Mouse (Mus musculus): ENCODE results near the gene Adck1. TPM values are rescaled to one million over a fixed set of nuclear protein-coding genes. Genes with fewer than 3 reads are reported as not detected.

Adck1 gene
- total and polyA plus RNA-seq, 3 experiments, result 26.8 to 33.3 (median 29.4) TPM

GRCm38 (mm10) chr12:88473796-88474195, 113.4 kb downstream of the Adck1 start:
- no peaks in the 10 kb centered on the region for H3K79me2 ChIP-seq (replicated peaks; ENCODE audit: control insufficient read depth, extremely low read depth, insufficient read depth, poor library complexity, severe bottlenecking)
- no peak overlapping the region for H3K27ac ChIP-seq (ENCODE audit: insufficient read depth, low read depth)
- dilution Hi-C loops (cut with MboI; ENCODE audit: extremely low pct_ligation_motif_present, extremely low pct_unique_long_range_greater_than_20kb, low sequenced_read_pairs), result no loop called here
- no peaks in the 10 kb centered on the region for H3K27me3 ChIP-seq (replicated peaks)
- in situ Hi-C loops (cut with MboI; ENCODE audit: low pct_ligation_motif_present, low pct_unique_long_range_greater_than_20kb, low sequenced_read_pairs), result no loop called here
- no peak for DNase-seq (ENCODE audit: extremely low read depth)
- TF ChIP-seq USF1 (IDR thresholded peaks at IDR 0.05; ENCODE audit: low read depth, low read length), result no peak
- no peak for TF ChIP-seq CHD1 (IDR thresholded peaks at IDR 0.05; ENCODE audit: low read depth, low read length)
- TF ChIP-seq TCF12 (IDR thresholded peaks at IDR 0.05; ENCODE audit: low read depth, low read length), result no peak
- TF ChIP-seq UBTF (IDR thresholded peaks at IDR 0.05; ENCODE audit: low read depth, low read length), result no peak
- no peak for TF ChIP-seq JUN (IDR thresholded peaks at IDR 0.05; ENCODE audit: insufficient read depth, low read depth, low read length)
- no peak for TF ChIP-seq ZMIZ1 (IDR thresholded peaks at IDR 0.05; ENCODE audit: low read depth, low read length)
- no peak for TF ChIP-seq ZNF384 (IDR thresholded peaks at IDR 0.05; ENCODE audit: low read depth, low read length)
- TF ChIP-seq MAFK (IDR thresholded peaks at IDR 0.05; ENCODE audit: insufficient replicate concordance, low read length), result no peak
- TF ChIP-seq MAX (IDR thresholded peaks at IDR 0.05; ENCODE audit: low read length), result no peak
- TF ChIP-seq TBP (conservative IDR thresholded peaks at IDR 0.05; ENCODE audit: low read depth, low read length), result no peak
- H3K4me3 ChIP-seq (replicated peaks in 1 of 3; ENCODE audit: low read depth in 2 of 3, low read length in 2 of 3, poor library complexity in 1 of 3), result no peak overlapping the region
- no peak overlapping the region for H3K4me2 ChIP-seq (ENCODE audit: insufficient read depth, low read depth, poor library complexity, severe bottlenecking)
- H3K9me3 ChIP-seq (replicated peaks; ENCODE audit: low read length), result no peaks in the 10 kb centered on the region
- H3K4me1 ChIP-seq (ENCODE audit: control insufficient read depth in 1 of 2, insufficient read depth in 2 of 2), result peaks cover 3 to 18% of the 10 kb centered on the region in 2 experiments; a peak in 3 of 4 replicates
- H3K36me3 ChIP-seq (replicated peaks in 1 of 2; ENCODE audit: control insufficient read depth in 1 of 2, insufficient read depth in 1 of 2, low read length in 1 of 2), result no peaks in the 10 kb centered on the region
- H3K9ac ChIP-seq (ENCODE audit: insufficient read depth, low read depth), result no peak overlapping the region

DNA sequence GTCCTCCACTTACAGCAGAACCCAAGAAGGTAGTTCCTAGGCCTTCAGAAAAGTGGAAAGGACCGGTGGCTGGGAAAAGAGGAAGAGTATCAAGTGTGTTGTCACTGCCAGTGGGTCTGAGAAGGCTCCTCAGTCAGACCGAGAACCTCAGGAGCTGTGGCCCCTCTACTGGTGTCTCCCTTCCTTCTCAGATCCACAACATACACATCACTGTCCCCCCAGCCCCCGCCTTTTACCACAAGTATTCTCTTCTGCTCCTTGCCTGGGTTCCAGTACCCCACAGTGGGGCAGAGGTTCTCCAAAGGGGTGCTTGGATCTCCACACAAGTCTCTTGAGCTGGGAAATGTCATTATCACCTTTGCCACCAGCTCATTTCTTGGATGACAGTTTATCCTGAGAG, 115.5 kb downstream of the Adck1 start:
- H3K27me3 ChIP-seq (replicated peaks), result no peaks in the 10 kb centered on the region

GRCm38 (mm10) chr12:88476702-88477101, 116.3 kb downstream of the Adck1 start:
- H3K4me2 ChIP-seq (ENCODE audit: insufficient read depth, low read depth, poor library complexity, severe bottlenecking), result no peak overlapping the region
- dilution Hi-C loops (cut with MboI; ENCODE audit: extremely low pct_ligation_motif_present, extremely low pct_unique_long_range_greater_than_20kb, low sequenced_read_pairs) (no loop called here), in situ Hi-C loops (cut with MboI; ENCODE audit: low pct_ligation_motif_present, low pct_unique_long_range_greater_than_20kb, low sequenced_read_pairs) (no loop called here)
- H3K4me3 ChIP-seq (replicated peaks in 1 of 3; ENCODE audit: low read depth in 2 of 3, low read length in 2 of 3, poor library complexity in 1 of 3), result no peak overlapping the region
- no peaks in the 10 kb centered on the region for H3K27me3 ChIP-seq (replicated peaks)
- H3K27ac ChIP-seq (ENCODE audit: insufficient read depth, low read depth), result no peak overlapping the region
- peaks cover 5 to 13% of the 10 kb centered on the region in 2 experiments; a peak in 3 of 4 replicates for H3K4me1 ChIP-seq (ENCODE audit: control insufficient read depth in 1 of 2, insufficient read depth in 2 of 2)
- H3K36me3 ChIP-seq (replicated peaks in 1 of 2; ENCODE audit: control insufficient read depth in 1 of 2, insufficient read depth in 1 of 2, low read length in 1 of 2), result no peaks in the 10 kb centered on the region
- TF ChIP-seq ETS1 (conservative IDR thresholded peaks at IDR 0.05; ENCODE audit: low read depth, low read length), result no peak
- TF ChIP-seq USF1 (IDR thresholded peaks at IDR 0.05; ENCODE audit: low read depth, low read length), result no peak
- no peak for TF ChIP-seq MEF2A (IDR thresholded peaks at IDR 0.05; ENCODE audit: borderline replicate concordance, low read depth, low read length)
- no peak for TF ChIP-seq ZNF384 (IDR thresholded peaks at IDR 0.05; ENCODE audit: low read depth, low read length)
- TF ChIP-seq ELF1 (IDR thresholded peaks at IDR 0.05; ENCODE audit: low read depth, low read length), result no peak
- no peak overlapping the region for H3K9ac ChIP-seq (ENCODE audit: insufficient read depth, low read depth)
- no peaks in the 10 kb centered on the region for H3K79me2 ChIP-seq (replicated peaks; ENCODE audit: control insufficient read depth, extremely low read depth, insufficient read depth, poor library complexity, severe bottlenecking)
- no peak for DNase-seq (ENCODE audit: extremely low read depth)
- no peaks in the 10 kb centered on the region for H3K9me3 ChIP-seq (replicated peaks; ENCODE audit: low read length)

More for the DNA sequence above, 115.5 kb downstream of the Adck1 start:
- TF ChIP-seq USF2 (conservative IDR thresholded peaks at IDR 0.05; ENCODE audit: low read depth, low read length) (no peak), EP300 (IDR thresholded peaks at IDR 0.05; ENCODE audit: low read length) (no peak)
- H3K4me1 ChIP-seq (ENCODE audit: control insufficient read depth in 1 of 2, insufficient read depth in 2 of 2), result peaks cover 3 to 18% of the 10 kb centered on the region in 2 experiments; a peak in 3 of 4 replicates
- H3K9me3 ChIP-seq (replicated peaks; ENCODE audit: low read length), result no peaks in the 10 kb centered on the region
- no peak overlapping the region for H3K27ac ChIP-seq (ENCODE audit: insufficient read depth, low read depth)
- dilution Hi-C loops (cut with MboI; ENCODE audit: extremely low pct_ligation_motif_present, extremely low pct_unique_long_range_greater_than_20kb, low sequenced_read_pairs) (no loop called here), in situ Hi-C loops (cut with MboI; ENCODE audit: low pct_ligation_motif_present, low pct_unique_long_range_greater_than_20kb, low sequenced_read_pairs) (no loop called here)
- H3K4me3 ChIP-seq (replicated peaks in 1 of 3; ENCODE audit: low read depth in 2 of 3, low read length in 2 of 3, poor library complexity in 1 of 3), result no peak overlapping the region
- H3K79me2 ChIP-seq (replicated peaks; ENCODE audit: control insufficient read depth, extremely low read depth, insufficient read depth, poor library complexity, severe bottlenecking), result no peaks in the 10 kb centered on the region
- no peak overlapping the region for H3K4me2 ChIP-seq (ENCODE audit: insufficient read depth, low read depth, poor library complexity, severe bottlenecking)
- DNase-seq (ENCODE audit: extremely low read depth), result no peak
- H3K36me3 ChIP-seq (replicated peaks in 1 of 2; ENCODE audit: control insufficient read depth in 1 of 2, insufficient read depth in 1 of 2, low read length in 1 of 2), result no peaks in the 10 kb centered on the region
- H3K9ac ChIP-seq (ENCODE audit: insufficient read depth, low read depth), result no peak overlapping the region

Measured in CH12.LX (cell line).